ENCODE assay signal across 24 mouse cellular contexts in genomic region chr5:65221037-65221436, GRCm38 (mm10). TPM values are rescaled to one million over a fixed set of nuclear protein-coding genes. Genes with fewer than 3 reads are reported as not detected.
DNase-seq lines count a peak whose midpoint lies in the region; ATAC-seq and TF ChIP-seq lines count a peak whose summit lies in the region.
"Had no signal": no experiment of that assay in that cellular context is flagged by ENCODE, and none has a peak within 500 bp of the region (broad histone marks: within the 10 kb centered on the region; RNA-seq: fewer than 3 reads in every experiment).

No protein-coding gene starts in this region.

- H3K4me3 ChIP-seq in gastrocnemius, adult 2 months = no peak overlapping the region
- H3K4me3 ChIP-seq in heart, embryonic 14.5 days (ENCODE audit: control insufficient read depth in 1 of 2, insufficient read depth in 1 of 2, low read depth in 1 of 2, low read length in 2 of 2) = no peak overlapping the region
- no peak overlapping the region for H3K4me3 ChIP-seq in heart, embryonic 11.5 days (ENCODE audit: low read depth, low read length)
- no peak overlapping the region for H3K4me3 ChIP-seq in lung, embryonic 16.5 days (ENCODE audit: low read length)
- H3K4me3 ChIP-seq in stomach, postnatal 0 days (ENCODE audit: low read depth, low read length) = no peak overlapping the region
- H3K4me3 ChIP-seq: forebrain, embryonic 10.5 days; forebrain, embryonic 13.5 days; heart, adult 2 months; heart, embryonic 12.5 days; hindbrain, embryonic 10.5 days; hindbrain, embryonic 13.5 days; intestine, embryonic 15.5 days had no signal

- DNase-seq in gastrocnemius, adult 2 months = no peak
- DNase-seq in gastrocnemius, postnatal 36 days = no peak
- DNase-seq in lung, postnatal 14 days = no peak
- peak; percentile 13 for DNase-seq in ZHBTc4 (ENCODE audit: low read depth, low spot score)
- no peak for DNase-seq in stomach, postnatal 0 days (ENCODE audit: low spot score)
- DNase-seq: adrenal gland, postnatal 10 days; adrenal gland, postnatal 36 days; B cell, adult 2 months; cerebellum, adult 18-20 months; cerebellum, adult 9-10 months; cerebellum, postnatal 14 days; gastrocnemius, postnatal 14 days had no signal

- H3K9ac ChIP-seq in heart, embryonic 14.5 days (ENCODE audit: low read length) = no peak overlapping the region
- no peak overlapping the region for H3K9ac ChIP-seq in heart, embryonic 11.5 days (ENCODE audit: low read depth, low read length)
- no peak overlapping the region for H3K9ac ChIP-seq in lung, embryonic 16.5 days (ENCODE audit: low read length)
- H3K9ac ChIP-seq in stomach, postnatal 0 days (ENCODE audit: low read length) = no peak overlapping the region
- H3K9ac ChIP-seq: forebrain, embryonic 13.5 days; heart, embryonic 12.5 days; hindbrain, embryonic 13.5 days; intestine, embryonic 15.5 days had no signal

- H3K27ac ChIP-seq in gastrocnemius, adult 2 months = peak overlapping the region; percentile 53; the same call in 1 of the 2 replicates
- no peak overlapping the region for H3K27ac ChIP-seq in heart, embryonic 14.5 days (replicated peaks in 1 of 2; ENCODE audit: control insufficient read depth in 1 of 2, insufficient read depth in 1 of 2, low read depth in 2 of 2, low read length in 2 of 2)
- H3K27ac ChIP-seq in heart, embryonic 11.5 days (ENCODE audit: low read depth, low read length) = no peak overlapping the region
- H3K27ac ChIP-seq in lung, embryonic 16.5 days (ENCODE audit: low read length) = peak overlapping the region; percentile 41; the same call in 1 of the 2 replicates
- no peak overlapping the region for H3K27ac ChIP-seq in stomach, postnatal 0 days (replicated peaks)
- H3K27ac ChIP-seq: forebrain, embryonic 10.5 days; forebrain, embryonic 13.5 days; hindbrain, embryonic 10.5 days; hindbrain, embryonic 13.5 days; intestine, embryonic 15.5 days had no signal

- ATAC-seq in heart, embryonic 14.5 days (ENCODE audit: insufficient number of reproducible peaks, insufficient read depth, low FRiP score, low read depth) = no peak
- no peak for ATAC-seq in heart, embryonic 11.5 days (replicated peaks; ENCODE audit: insufficient number of reproducible peaks, low FRiP score, low TSS enrichment)
- peak; percentile 88 for ATAC-seq in lung, embryonic 16.5 days (ENCODE audit: low read depth)
- ATAC-seq in stomach, postnatal 0 days (ENCODE audit: low FRiP score, low TSS enrichment) = no peak
- ATAC-seq: forebrain, embryonic 13.5 days; forebrain, embryonic 16.5 days; hindbrain, embryonic 16.5 days; intestine, embryonic 15.5 days had no signal

- TF ChIP-seq CTCF in gastrocnemius, adult 2 months (IDR thresholded peaks at IDR 0.05) = no peak
- TF ChIP-seq CTCF in stomach, postnatal 0 days (IDR thresholded peaks at IDR 0.05; ENCODE audit: low read depth) = no peak

- 0 out of 4 replicates have a peak, but pooled peaks cover 0 to 2% of the 10 kb centered on the region in 2 experiments for H3K4me1 ChIP-seq in heart, embryonic 14.5 days (ENCODE audit: control insufficient read depth in 2 of 2, insufficient read depth in 2 of 2, low read length in 2 of 2)
- 0 out of 2 replicates have a peak, but pooled peaks cover 2% of the 10 kb centered on the region for H3K4me1 ChIP-seq in heart, embryonic 11.5 days (ENCODE audit: control insufficient read depth, insufficient read depth, low read length)
- H3K4me1 ChIP-seq in lung, embryonic 16.5 days (replicated peaks; ENCODE audit: control insufficient read depth, insufficient read depth, low read length) = peaks cover 4% of the 10 kb centered on the region; the same call in 1 of the 2 replicates
- no peaks in the 10 kb centered on the region for H3K4me1 ChIP-seq in stomach, postnatal 0 days (replicated peaks; ENCODE audit: control insufficient read depth, insufficient read depth)
- H3K4me1 ChIP-seq: forebrain, embryonic 10.5 days; forebrain, embryonic 13.5 days; heart, embryonic 12.5 days; hindbrain, embryonic 10.5 days; hindbrain, embryonic 13.5 days; intestine, embryonic 15.5 days had no signal

- intact Hi-C loops in gastrocnemius, adult 2 months (cut with DNase I) = no loop called here
- intact Hi-C loops in gastrocnemius, postnatal 36 days (cut with DNase I) = no loop called here

- peaks cover 16% of the 10 kb centered on the region for H3K36me3 ChIP-seq in heart, embryonic 14.5 days (ENCODE audit: control insufficient read depth, insufficient read depth, low read length)
- no peaks in the 10 kb centered on the region for H3K36me3 ChIP-seq in heart, embryonic 11.5 days (ENCODE audit: control insufficient read depth, insufficient read depth, low read length)
- H3K36me3 ChIP-seq in lung, embryonic 16.5 days (ENCODE audit: control insufficient read depth, insufficient read depth, low read length) = peaks cover 4% of the 10 kb centered on the region
- H3K36me3 ChIP-seq in stomach, postnatal 0 days (ENCODE audit: control insufficient read depth, insufficient read depth, low read length) = peaks cover 2% of the 10 kb centered on the region; the same call in 1 of the 2 replicates
- H3K36me3 ChIP-seq: intestine, embryonic 15.5 days had no signal

- 0 out of 2 replicates have a peak overlapping the region, but pooled peaks have one; percentile 6 for H3K4me2 ChIP-seq in heart, embryonic 14.5 days (ENCODE audit: low read length)
- no peak overlapping the region for H3K4me2 ChIP-seq in heart, embryonic 11.5 days
- no peak overlapping the region for H3K4me2 ChIP-seq in lung, embryonic 16.5 days (ENCODE audit: low read depth, low read length)
- no peak overlapping the region for H3K4me2 ChIP-seq in stomach, postnatal 0 days (replicated peaks; ENCODE audit: low read depth)
- H3K4me2 ChIP-seq: forebrain, embryonic 13.5 days; heart, embryonic 12.5 days; hindbrain, embryonic 13.5 days; intestine, embryonic 15.5 days had no signal

- WGBS in heart, embryonic 14.5 days = 36% methylated on average over 7 of the region's 7 CpGs
- WGBS in heart, embryonic 11.5 days (ENCODE audit: insufficient replicate concordance) = 52% methylated on average over 7 of the region's 7 CpGs
- 64% methylated on average over 7 of the region's 7 CpGs for WGBS in lung, embryonic 16.5 days
- WGBS in stomach, postnatal 0 days = 74% methylated on average over 7 of the region's 7 CpGs

- H3K27me3 ChIP-seq in heart, embryonic 14.5 days (ENCODE audit: control insufficient read depth, insufficient read depth, low read length) = no peaks in the 10 kb centered on the region
- H3K27me3 ChIP-seq in heart, embryonic 11.5 days (ENCODE audit: control insufficient read depth, insufficient read depth, low read length) = no peaks in the 10 kb centered on the region
- no peaks in the 10 kb centered on the region for H3K27me3 ChIP-seq in lung, embryonic 16.5 days (ENCODE audit: control insufficient read depth, insufficient read depth, low read depth, low read length)
- H3K27me3 ChIP-seq in stomach, postnatal 0 days (ENCODE audit: control insufficient read depth, insufficient read depth, low read length) = no peaks in the 10 kb centered on the region
- H3K27me3 ChIP-seq: forebrain, embryonic 13.5 days; heart, embryonic 12.5 days; hindbrain, embryonic 13.5 days; intestine, embryonic 15.5 days had no signal

- TF ChIP-seq EP300 in stomach, postnatal 0 days (optimal IDR thresholded peaks at IDR 0.05) = no peak

- H3K9me3 ChIP-seq in heart, embryonic 14.5 days (ENCODE audit: control insufficient read depth, low read length) = no peaks in the 10 kb centered on the region
- no peaks in the 10 kb centered on the region for H3K9me3 ChIP-seq in heart, embryonic 11.5 days (replicated peaks; ENCODE audit: control insufficient read depth, low read length)
- no peaks in the 10 kb centered on the region for H3K9me3 ChIP-seq in lung, embryonic 16.5 days (ENCODE audit: control insufficient read depth, low read length)
- no peaks in the 10 kb centered on the region for H3K9me3 ChIP-seq in stomach, postnatal 0 days (ENCODE audit: control insufficient read depth, low read length)
- H3K9me3 ChIP-seq: forebrain, embryonic 10.5 days; forebrain, embryonic 13.5 days; heart, embryonic 12.5 days; hindbrain, embryonic 10.5 days; hindbrain, embryonic 13.5 days; intestine, embryonic 15.5 days had no signal

RNA-seq across cellular contexts. Expression of gene Wdr19, which starts 21.5 kb away (rescaled TPM):
- 1 to 10 TPM in 1 of 2 experiments, under 1 TPM in 1; 0.95 to 1.7 TPM for total RNA-seq in gastrocnemius, adult 2 months (2021)
- 1 to 10 TPM; 1.1 to 1.9 TPM for total RNA-seq in gastrocnemius, postnatal 36 days (2021)
- 8.2 and 9.9 TPM in 2 replicates for polyA plus RNA-seq in heart, embryonic 14.5 days (2014; fragmentation: Nextera tagmentation; extraction: Ambion mirVana)
- 6.7 and 9.5 TPM in 2 replicates for polyA plus RNA-seq in heart, embryonic 11.5 days (2014; fragmentation: Nextera tagmentation; extraction: Ambion mirVana)
- polyA plus RNA-seq in lung, embryonic 16.5 days (2015; fragmentation: Nextera tagmentation; extraction: Ambion mirVana) = 10.8 and 11.3 TPM in 2 replicates
- polyA plus RNA-seq in stomach, postnatal 0 days (2015; fragmentation: Nextera tagmentation; extraction: Ambion mirVana) = 2.4 and 2.7 TPM in 2 replicates

Comparison
In these comparisons a context has a peak if more than half of its experiments do, and no peak if none do; other contexts are left out.
1. H3K27ac ChIP-seq: peak in gastrocnemius, adult 2 months (single experiment) and lung, embryonic 16.5 days (single experiment); none in heart, embryonic 14.5 days (0 of 2), heart, embryonic 11.5 days (single experiment) and stomach, postnatal 0 days (single experiment).